Mouse (Mus musculus) embryo, embryonic 10 days (tissue): ENCODE measurements around the gene Bcor.

Experiments
- DNase-seq: peaks from one replicate; pipeline ENCODE4 v3.0.0-alpha.2; 2015; ENCODE audit warnings: low spot score

The Bcor gene

GRCm38 (mm10) chrX:12086674-12087510 is 73.3 kb downstream of the Bcor start:
- no peak for DNase-seq

- DNase-seq: no peak
Observed at GRCm38 (mm10) chrX:12085949-12086348, 74.2 kb downstream of the Bcor start.

- DNase-seq: peak; percentile 65
Observed at GRCm38 (mm10) chrX:12085290-12085689, 74.9 kb downstream of the Bcor start.

GRCm38 (mm10) chrX:12084698-12085097 is 75.5 kb downstream of the Bcor start:
- DNase-seq: no peak

- DNase-seq: no peak
Observed at GRCm38 (mm10) chrX:12083631-12084030, 76.5 kb downstream of the Bcor start.

- no peak for DNase-seq
Observed at GRCm38 (mm10) chrX:12082736-12083135, 77.4 kb downstream of the Bcor start.

GRCm38 (mm10) chrX:12082184-12082583 is 78.0 kb downstream of the Bcor start:
- no peak for DNase-seq

GRCm38 (mm10) chrX:12081741-12082155 is 78.4 kb downstream of the Bcor start:
- DNase-seq: no peak

- peak; percentile 75 for DNase-seq
Observed at GRCm38 (mm10) chrX:12080904-12081740, 79.0 kb downstream of the Bcor start.

- peak; percentile 76 for DNase-seq
Observed at GRCm38 (mm10) chrX:12080095-12080903, 79.9 kb downstream of the Bcor start.

- no peak for DNase-seq
Observed at GRCm38 (mm10) chrX:12079309-12080094, 80.7 kb downstream of the Bcor start.

GRCm38 (mm10) chrX:12079059-12079308 is 81.2 kb downstream of the Bcor start:
- DNase-seq: no peak

GRCm38 (mm10) chrX:12078195-12079058 is 81.7 kb downstream of the Bcor start:
- DNase-seq: no peak

GRCm38 (mm10) chrX:12077601-12077980 is 82.6 kb downstream of the Bcor start:
- DNase-seq: no peak

GRCm38 (mm10) chrX:12076763-12077600 is 83.2 kb downstream of the Bcor start:
- DNase-seq: peak; percentile 71

- no peak for DNase-seq
Observed at GRCm38 (mm10) chrX:12072721-12073120, 87.4 kb downstream of the Bcor start.

- DNase-seq: peak; percentile 57
Observed at GRCm38 (mm10) chrX:12068978-12069724, 91.0 kb downstream of the Bcor start.

GRCm38 (mm10) chrX:12067851-12068510 is 92.2 kb downstream of the Bcor start:
- DNase-seq: no peak
